Mouse (Mus musculus) layer of hippocampus, postnatal 25 days (tissue): ENCODE results near the gene Bicdl1. TPM values are rescaled to one million over a fixed set of nuclear protein-coding genes. Genes with fewer than 3 reads are reported as not detected.

ENCODE experiments used
- DNase-seq, 2 experiments: peaks; one replicate each; pipeline ENCODE4 v3.0.0; 2022; ENCODE audit warnings: mixed read lengths in 2 of 2, low spot score in 1 of 2; ENCODE audit errors: extremely low spot score in 1 of 2
- total RNA-seq, 2 experiments: library from RNA; stranded (reverse); gene quantifications; 2 replicates each; pipeline ENCODE4 v1.2.3; 2021

The Bicdl1 gene
- total RNA-seq, 2 experiments from 2014 or later = 117 to 122 TPM

DNA sequence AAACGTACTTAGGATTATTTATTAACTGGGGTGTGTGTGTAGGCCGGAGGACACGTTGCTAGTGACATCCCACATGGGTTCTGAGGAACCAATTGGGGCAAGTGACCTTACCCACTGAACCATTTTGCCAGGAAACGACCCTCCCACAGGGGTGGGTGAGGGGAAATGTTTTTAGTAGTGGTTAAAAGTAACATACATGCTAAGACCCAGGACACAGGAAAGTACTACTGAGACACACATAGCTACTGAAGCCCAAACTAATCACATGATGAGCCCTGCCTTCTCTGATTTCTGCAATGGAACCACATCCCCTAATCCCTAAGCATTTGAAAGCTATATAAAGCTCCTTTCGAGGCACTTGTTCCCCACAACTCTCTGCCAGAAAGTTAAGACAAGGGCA lies 1.1 kb downstream of the Bicdl1 start:
- DNase-seq = no peak

DNA sequence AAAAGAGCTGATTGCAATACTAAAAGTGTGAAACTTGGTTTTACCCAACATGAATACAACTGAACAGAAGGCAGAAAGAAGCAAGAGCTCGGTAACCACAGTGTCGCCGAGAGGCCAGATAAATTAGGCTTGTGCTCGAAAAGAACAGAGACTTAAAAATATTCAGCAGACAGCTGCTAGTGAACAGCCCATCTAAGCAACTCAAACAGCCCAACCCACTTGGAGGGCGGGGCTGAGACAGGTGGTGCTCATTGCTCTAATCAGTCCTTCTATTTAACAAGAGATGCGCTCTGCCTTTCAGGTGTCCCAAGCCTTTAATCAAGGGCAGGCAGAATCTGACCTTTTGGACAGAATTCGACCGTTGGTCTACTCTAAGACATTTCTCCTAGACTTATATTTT lies 4.8 kb downstream of the Bicdl1 start:
- no peak for DNase-seq

DNA sequence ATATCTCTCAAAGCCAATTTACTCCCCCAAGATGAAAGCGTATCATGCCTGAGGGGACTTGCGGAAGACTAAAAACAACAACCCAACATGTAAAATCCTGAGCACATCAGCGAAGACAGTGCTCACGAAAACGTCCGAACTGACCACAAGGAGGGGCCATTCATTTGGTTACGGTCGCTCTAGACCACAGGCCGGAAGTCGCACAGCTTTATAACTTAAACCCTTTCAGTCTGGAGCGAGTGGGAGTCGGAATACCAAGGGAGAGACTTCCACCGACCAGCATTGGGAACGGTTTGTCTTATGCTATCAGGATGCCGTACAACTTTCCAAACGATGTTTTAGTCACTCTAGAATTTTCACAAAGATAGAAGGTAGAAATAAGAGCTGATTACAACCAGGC lies 5.4 kb downstream of the Bicdl1 start:
- DNase-seq = no peak

DNA sequence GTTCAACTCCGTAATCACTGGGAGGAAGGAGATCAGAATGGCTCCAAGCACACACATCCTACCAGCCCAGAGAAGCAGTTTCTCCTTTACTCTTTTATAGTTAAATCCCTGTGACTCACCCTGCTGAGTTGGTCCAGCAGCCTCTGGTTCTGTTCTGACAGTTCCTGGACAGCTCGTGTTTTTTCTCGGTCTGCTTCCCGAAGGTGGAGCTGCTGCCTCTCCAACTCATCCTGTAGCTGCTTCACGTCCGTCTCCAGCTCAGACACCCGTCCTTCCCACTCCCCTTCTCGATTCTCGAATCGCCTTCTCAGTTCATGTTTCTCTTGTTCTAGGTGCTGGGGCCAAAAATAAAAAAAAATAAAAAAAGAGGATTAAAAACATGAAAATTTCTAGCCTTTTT lies 7.0 kb downstream of the Bicdl1 start:
- DNase-seq = no peak

DNA sequence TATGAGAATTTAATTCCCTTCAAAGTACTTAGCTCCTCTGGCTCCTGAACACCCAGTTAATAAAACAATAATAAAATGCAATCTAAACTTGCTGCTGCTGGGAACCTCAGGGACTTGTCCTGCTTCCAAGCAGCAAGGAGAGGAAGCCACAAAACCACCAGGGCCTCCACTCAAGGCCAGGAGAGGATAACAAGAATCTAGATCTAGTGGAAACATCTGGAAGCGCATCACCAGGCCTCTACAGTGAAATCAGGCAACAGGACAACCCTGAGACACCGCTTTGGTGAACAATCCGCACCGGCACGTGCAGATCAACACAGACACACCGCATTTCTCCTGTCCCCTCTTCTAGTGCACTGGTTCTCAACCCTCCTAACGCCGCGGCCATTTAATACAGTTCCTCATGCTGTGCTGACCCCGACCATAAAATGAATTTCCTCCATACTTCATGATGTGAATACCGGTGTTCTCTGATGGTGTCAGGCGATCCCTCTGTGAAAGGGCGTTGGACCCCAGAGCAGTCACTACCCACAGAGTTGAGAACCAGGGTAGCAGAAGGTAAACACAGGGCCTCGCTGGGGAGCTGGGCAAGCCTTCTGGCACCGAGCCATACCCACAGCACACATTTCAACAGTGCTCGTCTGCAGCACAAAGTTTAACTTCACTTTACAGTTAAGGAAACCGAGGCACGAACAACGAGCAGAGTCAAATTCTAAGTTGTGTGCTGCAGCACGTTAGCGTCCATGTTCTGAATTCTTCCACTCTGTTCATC lies 9.0 kb downstream of the Bicdl1 start:
- no peak for DNase-seq

DNA sequence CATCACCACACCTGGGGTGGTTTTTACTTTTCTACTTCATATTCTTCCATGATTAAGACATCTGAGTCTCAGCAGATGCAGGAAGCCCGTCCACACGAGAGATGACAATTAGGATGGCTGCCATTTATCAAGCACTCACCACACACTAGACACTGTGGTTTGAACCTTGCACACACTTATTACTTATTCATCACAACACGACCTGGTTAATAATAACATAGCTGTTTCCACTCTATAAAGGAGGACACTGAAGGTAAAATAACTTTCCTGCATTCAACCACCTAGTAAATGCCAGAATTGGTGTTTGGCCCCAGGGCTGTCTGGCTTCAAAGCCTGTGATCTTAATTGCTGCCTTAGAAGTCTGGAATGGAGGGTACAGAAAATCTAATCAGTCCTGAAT lies 10.7 kb downstream of the Bicdl1 start:
- no peak for DNase-seq

DNA sequence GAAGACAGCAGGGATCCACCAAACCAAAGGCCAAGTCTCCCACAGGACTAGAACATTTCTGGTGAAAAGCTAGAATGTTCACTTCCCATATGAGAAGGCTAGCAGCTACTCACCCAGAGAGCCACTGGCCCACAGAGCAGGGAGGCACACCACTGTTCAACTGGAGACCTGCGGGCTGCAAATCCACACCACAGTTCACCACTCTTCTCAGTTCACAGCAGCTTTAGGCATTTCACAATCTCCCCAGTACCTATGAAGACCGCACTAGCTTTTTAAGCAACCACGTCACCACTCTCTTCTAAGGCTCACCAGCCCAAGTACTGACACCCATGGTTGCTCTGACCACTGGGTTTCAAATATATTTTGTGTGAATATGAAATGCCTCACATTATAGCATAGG lies 13.7 kb downstream of the Bicdl1 start:
- no peak for DNase-seq

DNA sequence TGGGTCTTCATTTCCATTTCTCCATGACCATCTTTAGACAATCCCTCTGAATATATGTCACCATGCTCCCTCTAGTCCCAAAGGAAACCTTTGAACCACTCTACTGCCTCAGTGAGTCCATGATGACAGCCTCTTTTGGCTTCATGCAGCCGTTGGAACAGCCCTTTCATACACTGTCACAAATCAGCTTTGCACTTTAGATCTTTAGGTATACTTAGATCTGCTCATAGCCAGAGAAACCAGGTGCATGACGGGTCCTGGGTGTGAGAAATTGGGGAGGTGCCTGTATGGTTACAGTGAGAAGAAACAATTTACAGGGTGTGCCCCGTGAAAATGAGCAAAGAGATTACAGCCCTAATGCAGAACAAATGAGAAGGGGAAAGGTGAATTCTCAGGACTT lies 14.3 kb downstream of the Bicdl1 start:
- no peak for DNase-seq

DNA sequence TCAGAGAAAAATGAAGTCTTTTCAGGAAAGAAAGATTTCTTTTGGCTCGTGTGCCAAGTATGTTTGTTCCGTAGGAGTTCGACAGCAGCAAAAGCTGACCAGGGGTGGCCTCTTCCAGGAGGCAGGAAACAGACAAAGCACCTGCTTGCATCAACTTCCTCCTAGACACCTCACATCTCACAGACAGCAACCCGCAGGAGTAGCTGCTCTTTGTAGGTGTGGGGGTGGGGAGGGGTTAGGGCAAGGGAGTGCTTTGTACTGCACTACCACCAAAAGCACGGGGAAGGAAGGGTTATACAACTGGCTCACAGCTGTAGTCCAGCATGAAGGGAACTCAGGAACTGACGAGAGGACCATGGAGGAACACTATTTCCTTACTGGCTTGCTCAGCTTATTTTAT lies 15.0 kb downstream of the Bicdl1 start:
- DNase-seq = no peak

DNA sequence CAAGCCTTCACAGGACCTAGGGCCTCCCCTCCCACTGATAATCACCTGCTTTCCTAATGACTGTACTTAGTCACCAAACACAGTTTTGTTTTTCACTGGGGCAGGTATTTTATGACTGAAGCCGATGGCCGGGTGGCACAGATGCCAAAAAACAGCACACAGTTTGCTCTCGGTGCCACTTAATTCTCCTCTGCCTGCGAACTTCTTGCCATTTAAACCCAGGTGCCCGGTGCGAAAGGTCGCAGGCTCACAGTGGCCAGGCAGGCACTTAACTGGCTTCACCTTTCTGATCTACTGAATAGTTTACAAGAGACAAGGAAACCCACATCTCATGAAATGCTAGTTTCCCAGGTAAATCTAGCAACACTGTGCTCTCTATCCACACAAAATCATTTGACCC lies 16.7 kb downstream of the Bicdl1 start:
- DNase-seq = no peak

DNA sequence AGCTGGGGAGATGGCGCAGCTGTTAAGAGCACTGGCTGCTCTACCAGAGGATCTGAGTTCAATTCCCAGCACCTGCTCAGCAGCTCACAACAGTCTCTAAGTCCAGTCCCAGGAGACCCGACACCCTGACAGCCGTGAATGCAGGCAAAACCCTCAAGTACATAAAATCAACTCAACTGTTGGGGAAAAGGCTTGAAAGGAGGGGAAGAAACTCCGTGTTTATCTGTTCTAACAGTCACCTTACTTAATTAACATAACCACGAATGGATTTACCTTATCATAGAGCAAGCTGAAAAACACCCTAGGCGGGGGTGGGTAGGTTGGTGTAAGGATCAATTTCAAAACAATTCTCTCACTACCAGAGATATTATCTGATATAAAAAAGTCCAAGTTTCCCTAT lies 18.9 kb downstream of the Bicdl1 start:
- DNase-seq = no peak

DNA sequence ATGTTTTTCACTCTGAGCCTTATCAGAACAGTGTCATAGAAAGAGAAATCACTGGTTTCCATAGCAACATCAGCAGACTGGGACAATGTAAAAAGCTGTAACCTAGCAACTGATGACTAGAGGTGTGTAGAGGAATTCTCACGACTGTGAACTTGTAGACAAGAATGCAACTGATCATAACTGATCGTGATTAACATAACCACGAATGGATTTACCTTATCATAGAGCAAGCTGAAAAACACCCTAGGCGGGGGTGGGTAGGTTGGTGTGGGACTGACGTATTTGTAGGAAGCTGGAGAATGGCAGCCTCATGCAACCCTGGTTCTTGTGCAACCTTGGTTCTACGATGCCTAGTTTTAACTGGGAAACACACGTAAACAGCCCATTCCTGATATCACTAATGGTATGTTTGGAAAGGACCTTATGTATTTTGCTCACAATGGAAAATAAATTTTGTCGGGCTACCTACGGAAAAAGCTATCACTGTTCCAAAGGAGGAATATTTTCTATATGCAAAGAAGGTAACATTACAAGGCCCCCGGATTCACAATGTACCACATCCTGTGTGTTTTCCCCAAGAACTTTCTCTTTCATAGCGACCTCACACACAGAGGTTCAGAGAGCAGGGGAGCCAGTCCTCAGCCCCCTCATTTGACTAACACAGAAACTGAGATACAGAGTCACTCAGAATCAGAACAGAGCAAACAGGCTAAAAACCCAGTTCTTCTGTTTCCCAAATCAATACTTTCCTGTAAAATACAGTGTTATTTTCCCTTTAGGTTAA lies 19.6 kb downstream of the Bicdl1 start:
- DNase-seq = no peak

DNA sequence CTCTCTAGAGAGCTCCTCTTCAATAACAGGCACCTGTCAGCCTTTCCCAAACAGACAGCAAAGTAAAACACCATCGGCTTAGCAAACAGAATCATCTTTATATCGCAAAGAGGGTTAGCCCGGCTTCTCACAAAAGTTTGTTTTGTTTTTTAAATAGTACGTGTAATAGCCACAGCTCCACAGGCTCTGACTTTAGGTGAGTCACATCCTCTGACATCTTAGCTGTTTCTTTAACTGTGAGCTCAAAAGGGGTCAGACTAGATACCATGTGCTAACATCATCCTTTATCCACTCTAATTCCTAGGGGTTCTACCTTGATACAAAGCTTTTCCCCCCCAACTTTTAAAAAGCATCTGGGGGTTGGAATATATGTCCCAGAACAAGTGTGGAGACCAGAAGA lies 21.2 kb downstream of the Bicdl1 start:
- DNase-seq = no peak

DNA sequence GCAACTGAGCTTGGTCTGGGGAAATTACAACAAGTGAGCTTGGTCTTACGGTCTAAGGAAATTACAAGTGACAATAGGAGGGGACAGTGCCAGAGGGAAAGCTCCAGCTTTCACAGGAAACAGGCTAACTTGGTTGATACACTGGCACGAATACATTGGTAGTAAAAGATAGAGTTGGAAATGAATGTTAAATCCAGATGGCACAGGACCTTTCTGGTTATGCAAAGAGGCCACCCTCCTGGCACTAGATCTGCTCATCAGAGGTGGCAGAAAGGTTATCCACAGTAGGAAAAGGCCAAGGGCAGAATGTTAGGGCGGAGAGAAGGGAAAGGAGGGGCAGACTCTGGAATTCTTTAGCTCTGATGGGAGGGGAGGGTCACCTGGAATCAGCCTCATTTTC lies 22.5 kb downstream of the Bicdl1 start:
- no peak for DNase-seq

DNA sequence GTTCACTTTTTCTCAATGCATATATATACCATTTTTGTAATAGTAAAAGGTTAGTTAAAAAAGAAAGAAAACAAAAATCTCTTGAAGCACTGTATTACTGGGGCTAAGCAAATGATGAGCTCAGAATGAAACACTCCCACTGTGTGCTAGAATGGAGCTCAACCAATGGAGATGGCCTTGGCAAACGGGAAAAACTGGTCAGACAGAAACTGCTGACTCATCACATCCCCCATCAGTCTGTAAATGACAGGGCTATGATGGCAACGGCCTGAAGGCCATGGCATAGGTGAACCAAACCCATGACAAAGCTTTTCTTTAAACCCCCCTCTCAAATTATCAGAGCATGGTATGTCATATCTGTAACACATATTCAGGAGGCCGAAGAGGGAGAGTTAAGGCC lies 29.4 kb downstream of the Bicdl1 start:
- no peak for DNase-seq

DNA sequence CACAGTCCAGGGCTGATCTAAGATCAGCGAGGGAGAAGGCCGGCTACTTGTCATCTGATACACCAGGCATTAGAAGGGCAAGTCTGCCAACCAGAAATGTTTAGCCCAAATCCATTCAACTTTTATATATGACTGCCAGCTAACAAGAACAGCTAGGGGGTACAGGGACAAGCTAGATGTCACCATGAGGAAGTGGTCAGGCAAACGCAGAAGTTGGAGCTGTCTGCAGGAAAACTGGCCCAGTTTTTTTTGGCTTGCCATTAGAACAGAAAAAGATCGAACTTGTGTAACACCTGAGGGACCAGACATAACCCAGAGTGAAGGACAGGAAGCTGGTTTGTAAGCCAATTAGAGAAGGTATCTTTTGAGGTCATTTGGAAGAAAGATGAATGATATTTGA lies 30.2 kb downstream of the Bicdl1 start:
- no peak for DNase-seq

DNA sequence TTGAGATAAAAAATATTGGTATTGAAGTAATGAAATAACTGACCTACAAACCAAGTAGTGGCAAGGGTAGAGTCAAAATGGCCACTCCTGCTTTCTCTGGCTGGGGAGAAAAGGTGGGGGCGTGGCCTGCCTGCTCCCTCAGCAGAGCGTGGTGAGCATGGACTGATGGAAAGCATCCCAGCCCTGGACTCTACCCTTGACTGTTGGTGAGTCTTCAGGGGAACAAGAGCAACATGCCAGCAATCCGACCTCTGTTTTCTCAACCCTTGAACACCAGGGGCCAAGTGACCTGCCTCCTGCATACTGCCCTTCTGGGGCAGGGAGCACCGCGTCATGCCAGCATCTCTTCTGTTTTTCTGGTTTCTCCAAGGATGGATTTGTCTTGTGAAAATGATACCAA lies 34.6 kb downstream of the Bicdl1 start:
- DNase-seq = no peak

DNA sequence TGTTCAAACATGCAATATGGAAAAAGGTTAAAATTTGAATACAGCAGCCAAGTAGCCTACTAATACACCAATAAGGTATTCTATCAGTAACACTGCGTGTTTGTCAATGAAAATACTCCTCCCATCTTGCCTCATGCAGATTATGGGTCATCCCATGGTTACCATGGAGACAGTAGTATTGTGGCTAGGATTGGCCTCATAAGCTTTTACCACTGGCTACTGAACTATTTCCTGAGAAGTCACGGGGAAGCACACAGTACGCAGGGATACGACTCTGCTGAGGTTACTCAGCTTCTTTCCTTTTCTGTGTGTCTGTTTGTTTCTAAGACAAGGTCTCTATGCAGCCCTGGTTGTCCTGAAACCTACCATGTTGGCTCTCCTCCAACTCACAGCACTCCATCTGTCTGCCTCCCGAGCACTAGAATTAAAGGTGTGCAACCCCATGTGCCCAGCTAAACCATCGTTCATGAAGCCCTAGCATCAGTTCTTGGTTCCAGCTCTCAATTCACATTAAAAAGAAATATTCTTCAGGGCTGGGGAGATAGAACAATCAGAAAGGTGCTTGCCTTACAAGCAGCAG lies 36.1 kb downstream of the Bicdl1 start:
- DNase-seq = no peak

DNA sequence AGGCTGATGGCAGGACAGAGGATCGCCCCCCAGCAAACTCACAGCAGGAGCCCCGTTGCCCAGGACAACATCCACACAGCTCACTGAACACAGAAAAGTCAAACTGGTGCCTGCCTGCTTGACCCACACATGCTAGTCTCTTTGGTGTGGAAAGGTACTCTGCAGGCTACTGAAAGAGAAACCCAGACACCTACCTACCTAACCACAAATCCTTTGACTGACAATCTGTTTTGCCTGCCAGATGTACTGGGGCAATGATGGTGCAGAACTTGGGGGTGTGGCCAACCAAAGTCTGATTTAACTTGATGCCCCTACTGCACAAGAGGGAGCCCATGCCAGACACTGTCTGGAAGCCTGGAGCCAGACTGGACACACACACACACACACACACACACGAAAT lies 38.1 kb downstream of the Bicdl1 start:
- no peak for DNase-seq

DNA sequence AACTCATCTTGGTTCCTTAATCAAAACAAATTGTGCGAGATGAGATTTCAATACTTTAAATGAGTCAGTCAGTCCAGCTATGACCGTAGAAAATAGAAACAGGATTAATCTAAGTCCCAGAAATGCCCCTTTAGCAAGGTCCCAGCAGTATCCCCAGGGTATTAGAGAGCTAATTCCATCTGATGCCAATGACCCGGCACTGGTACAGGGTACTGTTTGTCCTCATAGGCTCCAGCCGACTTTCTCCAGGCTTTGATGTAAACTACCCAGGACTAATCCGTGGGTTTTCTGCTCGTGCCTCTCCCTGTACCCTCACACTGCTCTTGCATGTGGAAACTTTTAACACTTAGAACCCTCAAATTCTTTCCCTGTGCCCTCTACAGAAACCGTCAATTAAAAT lies 44.7 kb downstream of the Bicdl1 start:
- DNase-seq = no peak

DNA sequence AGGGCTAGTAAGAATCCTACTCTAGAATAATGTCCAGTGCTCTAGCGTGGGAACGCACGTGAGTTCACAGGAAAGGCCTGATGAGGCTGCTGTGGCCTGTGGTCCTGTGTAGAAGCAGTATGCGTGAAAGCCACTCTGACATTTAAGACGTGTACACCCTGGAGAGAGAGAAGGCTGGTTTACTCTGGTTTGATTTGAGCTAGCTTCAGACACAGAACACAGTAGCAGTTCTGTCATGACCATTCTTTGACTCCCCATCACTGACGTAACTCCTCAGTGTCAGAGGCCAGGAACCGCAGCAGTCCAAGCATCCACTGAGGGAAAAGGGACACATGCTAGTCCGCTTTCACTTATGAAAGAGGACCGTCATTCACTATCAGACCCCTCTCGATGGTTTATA lies 46.3 kb downstream of the Bicdl1 start:
- no peak for DNase-seq

DNA sequence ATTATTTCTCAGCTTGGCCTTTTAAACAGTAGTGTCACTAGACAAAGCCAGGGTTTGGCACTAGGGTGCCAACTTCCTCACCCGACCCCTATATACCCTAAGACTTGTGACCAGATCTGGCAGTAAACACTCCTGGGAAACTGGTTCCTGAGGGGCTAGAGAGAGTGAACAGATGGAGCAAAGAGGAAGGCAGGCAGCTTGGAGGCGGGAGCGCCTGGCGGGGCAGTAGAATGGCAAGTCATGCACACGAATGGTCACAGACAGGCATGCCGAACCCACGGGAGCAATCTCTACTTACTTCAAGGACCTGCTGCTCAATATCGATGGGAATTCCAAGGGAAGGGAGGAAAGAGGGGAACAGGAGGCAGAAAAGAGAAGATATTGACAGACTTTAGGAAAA lies 59.6 kb downstream of the Bicdl1 start:
- DNase-seq = no peak
